Mouse (Mus musculus): ENCODE measurements around the gene Tgfa. TPM values are rescaled to one million over a fixed set of nuclear protein-coding genes. Genes with fewer than 3 reads are reported as not detected.

Tgfa gene
- total and polyA plus RNA-seq, 3 experiments = 7.8 to 9.1 TPM; not detected in 1

GRCm38 (mm10) chr6:86275704-86276103 is 80.7 kb downstream of the Tgfa start:
- peaks cover 0 to 3% of the 10 kb centered on the region in 2 experiments; a peak in 2 of 4 replicates for H3K27me3 ChIP-seq (ENCODE audit: control insufficient read depth in 1 of 2, insufficient read depth in 2 of 2, low read length in 2 of 2)
- no peaks in the 10 kb centered on the region for H3K36me3 ChIP-seq (ENCODE audit: control insufficient read depth in 1 of 2, insufficient read depth in 2 of 2, low read length in 2 of 2)
- no peak for TF ChIP-seq MAZ (IDR thresholded peaks at IDR 0.05; ENCODE audit: low read depth, low read length)
- no peak for TF ChIP-seq NELFE (IDR thresholded peaks at IDR 0.05; ENCODE audit: low read depth, low read length)
- no peak for TF ChIP-seq POLR2AphosphoS2 (IDR thresholded peaks at IDR 0.05; ENCODE audit: low read length)
- TF ChIP-seq MYB (IDR thresholded peaks at IDR 0.05; ENCODE audit: low read depth, low read length) = no peak
- 0 out of 2 replicates have a peak, but pooled peaks have one; percentile 9 for TF ChIP-seq ZC3H11A (IDR thresholded peaks at IDR 0.05; ENCODE audit: low read depth, low read length)
- TF ChIP-seq POLR2AphosphoS5 (IDR thresholded peaks at IDR 0.05; ENCODE audit: borderline replicate concordance, low read depth, low read length) = no peak
- TF ChIP-seq RAD21 (IDR thresholded peaks at IDR 0.05; ENCODE audit: low read depth, low read length) = no peak; the same call in 1 of the 2 replicates
- TF ChIP-seq ETS1 (IDR thresholded peaks at IDR 0.05; ENCODE audit: low read depth, low read length) = no peak
- TF ChIP-seq KAT2A (conservative IDR thresholded peaks at IDR 0.05; ENCODE audit: low read depth, low read length) = no peak
- TF ChIP-seq HCFC1 (IDR thresholded peaks at IDR 0.05; ENCODE audit: low read depth, low read length) = no peak
- no peak for TF ChIP-seq CHD2 (IDR thresholded peaks at IDR 0.05; ENCODE audit: low read length)
- no peak for TF ChIP-seq ZNF384 (IDR thresholded peaks at IDR 0.05; ENCODE audit: low read depth, low read length)
- no peak for TF ChIP-seq TCF12 (IDR thresholded peaks at IDR 0.05; ENCODE audit: low read depth, low read length)
- peak; percentile 21 to 36 (median 33); a peak in 4 of 6 replicates for TF ChIP-seq CTCF (IDR thresholded peaks at IDR 0.05 in 2 of 3, conservative IDR thresholded peaks at IDR 0.05 in 1 of 3; ENCODE audit: control insufficient read depth in 1 of 3, insufficient read depth in 1 of 3, low read depth in 2 of 3, low read length in 3 of 3, poor library complexity in 1 of 3, severe bottlenecking in 1 of 3)
- no peak for TF ChIP-seq MAFK (IDR thresholded peaks at IDR 0.05; ENCODE audit: borderline replicate concordance, low read depth, low read length)
- peak; percentile 29 for TF ChIP-seq SMC3 (IDR thresholded peaks at IDR 0.05; ENCODE audit: low read depth, low read length)
- TF ChIP-seq MXI1 (IDR thresholded peaks at IDR 0.05; ENCODE audit: low read depth, low read length) = no peak
- no peak for TF ChIP-seq TAL1 (IDR thresholded peaks at IDR 0.05; ENCODE audit: low read length)
- no peak for TF ChIP-seq GATA1 (IDR thresholded peaks at IDR 0.05; ENCODE audit: low read depth, low read length)
- no peak for TF ChIP-seq MAX (IDR thresholded peaks at IDR 0.05; ENCODE audit: low read length)
- no peak for TF ChIP-seq RCOR1 (IDR thresholded peaks at IDR 0.05; ENCODE audit: low read depth, low read length)

GRCm38 (mm10) chr6:86276816-86277215 is 81.8 kb downstream of the Tgfa start:
- H3K9me3 ChIP-seq (replicated peaks; ENCODE audit: insufficient read depth, low read length) = no peaks in the 10 kb centered on the region

More at GRCm38 (mm10) chr6:86275704-86276103, 80.7 kb downstream of the Tgfa start:
- Histone ChIP-seq H3K4me3 (ENCODE audit: control insufficient read depth in 1 of 2, insufficient read depth in 1 of 2, low read depth in 2 of 2, low read length in 2 of 2) (no peak overlapping the region), H3K27ac (ENCODE audit: control insufficient read depth, low read depth, low read length) (no peak overlapping the region), H3K9ac (ENCODE audit: control insufficient read depth, low read depth, low read length, poor library complexity, severe bottlenecking) (no peak overlapping the region), H3K4me1 (ENCODE audit: control insufficient read depth in 1 of 2, insufficient read depth in 2 of 2, low read length in 2 of 2) (no peaks in the 10 kb centered on the region), H3K9me3 (replicated peaks; ENCODE audit: insufficient read depth, low read length) (no peaks in the 10 kb centered on the region), H3K79me2 (ENCODE audit: control insufficient read depth, insufficient read depth, low read length, poor library complexity) (no peaks in the 10 kb centered on the region)
- DNase-seq (ENCODE audit: low read depth, low spot score) = peak; percentile 30

More at GRCm38 (mm10) chr6:86276816-86277215, 81.8 kb downstream of the Tgfa start:
- no peaks in the 10 kb centered on the region for H3K4me1 ChIP-seq (ENCODE audit: control insufficient read depth in 1 of 2, insufficient read depth in 2 of 2, low read length in 2 of 2)
- no peak for DNase-seq (ENCODE audit: low read depth, low spot score)
- H3K27me3 ChIP-seq (ENCODE audit: control insufficient read depth in 1 of 2, insufficient read depth in 2 of 2, low read length in 2 of 2) = peaks cover 0 to 3% of the 10 kb centered on the region in 2 experiments; a peak in 2 of 4 replicates
- no peak overlapping the region for H3K4me3 ChIP-seq (ENCODE audit: control insufficient read depth in 1 of 2, insufficient read depth in 1 of 2, low read depth in 2 of 2, low read length in 2 of 2)
- H3K79me2 ChIP-seq (ENCODE audit: control insufficient read depth, insufficient read depth, low read length, poor library complexity) = no peaks in the 10 kb centered on the region
- H3K9ac ChIP-seq (ENCODE audit: control insufficient read depth, low read depth, low read length, poor library complexity, severe bottlenecking) = no peak overlapping the region
- no peaks in the 10 kb centered on the region for H3K36me3 ChIP-seq (ENCODE audit: control insufficient read depth in 1 of 2, insufficient read depth in 2 of 2, low read length in 2 of 2)
- no peak for TF ChIP-seq POLR2AphosphoS2 (IDR thresholded peaks at IDR 0.05; ENCODE audit: low read length)
- TF ChIP-seq GABPA (IDR thresholded peaks at IDR 0.05; ENCODE audit: low read depth, low read length) = no peak
- TF ChIP-seq NELFE (IDR thresholded peaks at IDR 0.05; ENCODE audit: low read depth, low read length) = no peak
- no peak for TF ChIP-seq MYB (IDR thresholded peaks at IDR 0.05; ENCODE audit: low read depth, low read length)
- TF ChIP-seq ZNF384 (IDR thresholded peaks at IDR 0.05; ENCODE audit: low read depth, low read length) = no peak
- no peak for TF ChIP-seq CHD1 (IDR thresholded peaks at IDR 0.05; ENCODE audit: low read depth, low read length)
- no peak for TF ChIP-seq ETS1 (IDR thresholded peaks at IDR 0.05; ENCODE audit: low read depth, low read length)
- no peak for TF ChIP-seq MAFK (IDR thresholded peaks at IDR 0.05; ENCODE audit: borderline replicate concordance, low read depth, low read length)
- no peak for TF ChIP-seq MXI1 (IDR thresholded peaks at IDR 0.05; ENCODE audit: low read depth, low read length)
- TF ChIP-seq ZMIZ1 (IDR thresholded peaks at IDR 0.05; ENCODE audit: low read depth, low read length) = no peak
- no peak for TF ChIP-seq E2F4 (IDR thresholded peaks at IDR 0.05; ENCODE audit: borderline replicate concordance, low read depth, low read length)
- no peak for TF ChIP-seq GATA1 (IDR thresholded peaks at IDR 0.05; ENCODE audit: low read depth, low read length)
- no peak for TF ChIP-seq ZKSCAN1 (IDR thresholded peaks at IDR 0.05; ENCODE audit: low read depth, low read length)
- no peak for TF ChIP-seq POLR2A (IDR thresholded peaks at IDR 0.05; ENCODE audit: control insufficient read depth in 1 of 2, insufficient read depth in 1 of 2, low read depth in 1 of 2, low read length in 2 of 2, poor library complexity in 1 of 2)
- no peak for TF ChIP-seq RCOR1 (IDR thresholded peaks at IDR 0.05; ENCODE audit: low read depth, low read length)
- TF ChIP-seq TBP (IDR thresholded peaks at IDR 0.05; ENCODE audit: low read depth, low read length) = no peak
- TF ChIP-seq UBTF (IDR thresholded peaks at IDR 0.05; ENCODE audit: borderline replicate concordance, insufficient read depth, low read depth, low read length) = no peak
- TF ChIP-seq SMC3 (IDR thresholded peaks at IDR 0.05; ENCODE audit: low read depth, low read length) = no peak
- no peak for TF ChIP-seq USF2 (IDR thresholded peaks at IDR 0.05; ENCODE audit: borderline replicate concordance in 1 of 2, insufficient read depth in 1 of 2, low read depth in 1 of 2, low read length in 2 of 2)
- no peak for TF ChIP-seq BHLHE40 (IDR thresholded peaks at IDR 0.05; ENCODE audit: borderline replicate concordance, low read depth, low read length)
- no peak overlapping the region for H3K27ac ChIP-seq (ENCODE audit: control insufficient read depth, low read depth, low read length)

Data from MEL (cell line).